8 mouse cellular contexts compared by ENCODE assay signal in the genomic region with DNA sequence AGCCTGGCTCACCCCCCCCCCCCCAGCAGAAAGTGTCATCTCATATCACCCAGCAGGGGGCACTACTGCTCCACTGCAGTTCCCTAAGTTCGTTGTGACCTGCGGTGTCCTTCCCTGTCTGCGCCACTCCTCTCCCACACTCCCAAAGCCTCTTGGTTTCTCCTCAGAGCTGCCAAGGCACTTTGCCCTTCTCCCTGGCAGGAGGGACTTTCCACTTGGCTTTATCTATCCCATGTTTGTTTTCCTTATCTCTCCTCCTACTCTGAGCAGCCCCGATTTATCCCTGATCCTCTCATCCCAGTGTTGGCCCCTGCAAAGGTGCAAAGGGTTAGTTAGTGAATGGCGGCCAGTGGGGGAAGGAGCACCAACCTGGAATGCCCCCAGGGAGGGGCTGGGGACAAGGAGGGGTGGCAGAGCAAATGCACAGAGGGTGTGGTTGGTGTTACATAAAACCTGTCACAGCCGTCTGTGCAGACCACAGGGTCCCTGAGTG. TPM values are rescaled to one million over a fixed set of nuclear protein-coding genes. Genes with fewer than 3 reads are reported as not detected.
DNase-seq lines count a peak whose midpoint lies in the region; ATAC-seq and TF ChIP-seq lines count a peak whose summit lies in the region.

No protein-coding gene starts in this region.

- no peaks in the 10 kb centered on the region for H3K4me1 ChIP-seq in forebrain, embryonic 13.5 days
- H3K4me1 ChIP-seq in forebrain, embryonic 12.5 days, result 0 out of 2 replicates have a peak, but pooled peaks cover 3% of the 10 kb centered on the region
- no peaks in the 10 kb centered on the region for H3K4me1 ChIP-seq in bone marrow, adult 2 months (ENCODE audit: control insufficient read depth, insufficient read depth, low read length)
- H3K4me1 ChIP-seq in stomach, embryonic 15.5 days, result peaks cover 5% of the 10 kb centered on the region

- 0 out of 2 replicates have a peak, but pooled peaks have one; percentile 8 for ATAC-seq in forebrain, embryonic 13.5 days
- no peak for ATAC-seq in forebrain, embryonic 12.5 days (ENCODE audit: low FRiP score)
- peak; percentile 66; the same call in 1 of the 2 replicates for ATAC-seq in erythroblast, adult 5-6 weeks (replicated peaks; ENCODE audit: low FRiP score, poor library complexity, severe bottlenecking)
- peak; percentile 89 for ATAC-seq in stomach, embryonic 15.5 days (ENCODE audit: insufficient read depth, low FRiP score, low read depth)

- H3K36me3 ChIP-seq in forebrain, embryonic 13.5 days (ENCODE audit: poor library complexity, severe bottlenecking), result no peaks in the 10 kb centered on the region
- no peaks in the 10 kb centered on the region for H3K36me3 ChIP-seq in forebrain, embryonic 12.5 days (replicated peaks)
- H3K36me3 ChIP-seq in stomach, embryonic 15.5 days, result no peaks in the 10 kb centered on the region

- H3K27ac ChIP-seq in forebrain, embryonic 13.5 days, result no peak overlapping the region
- H3K27ac ChIP-seq in forebrain, embryonic 12.5 days, result no peak overlapping the region
- no peak overlapping the region for H3K27ac ChIP-seq in bone marrow, adult 2 months (ENCODE audit: control insufficient read depth, insufficient read depth, low read depth, low read length, poor library complexity)
- H3K27ac ChIP-seq in stomach, embryonic 15.5 days, result peak overlapping the region; percentile 3; the same call in 1 of the 2 replicates

- intact Hi-C loops in heart, postnatal 36 days (cut with DNase I), result loop anchor here (1.0 to 2.0 kb wide), 3 partner anchors 48 to 168 kb away; no protein-coding TSS in a partner anchor
- intact Hi-C loops in left cerebral cortex, postnatal 25 days (cut with DNase I), result loop anchor here (1.0 to 2.0 kb wide), 2 partner anchors 73 to 168 kb away; no protein-coding TSS in a partner anchor

- H3K27me3 ChIP-seq in forebrain, embryonic 13.5 days, result peaks cover 17% of the 10 kb centered on the region
- H3K27me3 ChIP-seq in forebrain, embryonic 12.5 days, result peaks cover 17% of the 10 kb centered on the region
- H3K27me3 ChIP-seq in stomach, embryonic 15.5 days (replicated peaks), result 0 out of 2 replicates have a peak, but pooled peaks cover 6% of the 10 kb centered on the region

- no peak overlapping the region for H3K9ac ChIP-seq in forebrain, embryonic 13.5 days
- H3K9ac ChIP-seq in forebrain, embryonic 12.5 days, result no peak overlapping the region
- no peak overlapping the region for H3K9ac ChIP-seq in stomach, embryonic 15.5 days

- no peak overlapping the region for H3K4me3 ChIP-seq in forebrain, embryonic 13.5 days
- no peak overlapping the region for H3K4me3 ChIP-seq in forebrain, embryonic 12.5 days (replicated peaks)
- H3K4me3 ChIP-seq in bone marrow, adult 2 months (replicated peaks; ENCODE audit: control insufficient read depth, low read depth, low read length), result no peak overlapping the region
- H3K4me3 ChIP-seq in stomach, embryonic 15.5 days (replicated peaks), result no peak overlapping the region

- TF ChIP-seq POLR2A in bone marrow, adult 2 months (IDR thresholded peaks at IDR 0.05; ENCODE audit: borderline replicate concordance, control insufficient read depth, low read depth, low read length), result no peak

- H3K4me2 ChIP-seq in forebrain, embryonic 13.5 days, result no peak overlapping the region
- no peak overlapping the region for H3K4me2 ChIP-seq in forebrain, embryonic 12.5 days
- H3K4me2 ChIP-seq in stomach, embryonic 15.5 days, result peak overlapping the region; percentile 14; the same call in 1 of the 2 replicates

- DNase-seq in heart, postnatal 36 days, result peak; percentile 68 to 74
- peak; percentile 27 to 47 for DNase-seq in left cerebral cortex, postnatal 25 days (ENCODE audit: low spot score in 2 of 2)
- peak; percentile 79 for DNase-seq in mesoderm, embryonic 11.5 days (ENCODE audit: low read depth, low spot score)

- no peaks in the 10 kb centered on the region for H3K9me3 ChIP-seq in forebrain, embryonic 13.5 days (replicated peaks)
- no peaks in the 10 kb centered on the region for H3K9me3 ChIP-seq in forebrain, embryonic 12.5 days
- H3K9me3 ChIP-seq in stomach, embryonic 15.5 days, result no peaks in the 10 kb centered on the region

- 27% methylated on average over 6 of the region's 6 CpGs for WGBS in forebrain, embryonic 13.5 days
- WGBS in forebrain, embryonic 12.5 days, result 32% methylated on average over 6 of the region's 6 CpGs
- 12% methylated on average over 6 of the region's 6 CpGs for WGBS in bone marrow, adult 2 months
- WGBS in stomach, embryonic 15.5 days, result 9% methylated on average over 6 of the region's 6 CpGs

- peak; percentile 82 for TF ChIP-seq CTCF in bone marrow, adult 2 months (IDR thresholded peaks at IDR 0.05; ENCODE audit: control insufficient read depth, insufficient read depth, low read length)

RNA-seq across cellular contexts. Expression of a gene that starts 28.9 kb away (rescaled TPM):
- polyA plus RNA-seq in forebrain, embryonic 13.5 days (2015; fragmentation: Nextera tagmentation; extraction: Ambion mirVana), result 1.4 and 1.6 TPM in 2 replicates
- 2.7 and 3.1 TPM in 2 replicates for polyA plus RNA-seq in forebrain, embryonic 12.5 days (2016; fragmentation: Nextera tagmentation; extraction: Ambion mirVana)
- polyA plus RNA-seq in bone marrow, adult 2 months (2011; ENCODE audit: insufficient read depth, insufficient read length, low replicate concordance, missing spikeins), result 4.1 and 4.6 TPM in 2 replicates
- not detected in 2 replicates for total RNA-seq in erythroblast, adult 5-6 weeks (2015; ENCODE audit: low replicate concordance)
- total RNA-seq in erythroblast, adult 5-6 weeks (2017; ENCODE audit: low replicate concordance), result 0.51 TPM in 1 of 2 replicates, not detected in the other
- total RNA-seq in heart, postnatal 36 days (2021), result 10 to 100 TPM; 23.5 to 31.7 TPM
- 1 to 10 TPM; 4.6 to 5.7 TPM for total RNA-seq in left cerebral cortex, postnatal 25 days (2021)
- 5.8 and 7.5 TPM in 2 replicates for polyA plus RNA-seq in stomach, embryonic 15.5 days (2015; fragmentation: Nextera tagmentation; extraction: Ambion mirVana)

RNA-seq across cellular contexts. Expression of a gene that starts 30.8 kb away (rescaled TPM):
- polyA plus RNA-seq in forebrain, embryonic 13.5 days (2015; fragmentation: Nextera tagmentation; extraction: Ambion mirVana), result 18.8 and 19.3 TPM in 2 replicates
- 27.5 and 29.6 TPM in 2 replicates for polyA plus RNA-seq in forebrain, embryonic 12.5 days (2016; fragmentation: Nextera tagmentation; extraction: Ambion mirVana)
- 3.5 and 7.8 TPM in 2 replicates for polyA plus RNA-seq in bone marrow, adult 2 months (2011; ENCODE audit: insufficient read depth, insufficient read length, low replicate concordance, missing spikeins)
- total RNA-seq in erythroblast, adult 5-6 weeks (2015; ENCODE audit: low replicate concordance), result 1.5 and 3.6 TPM in 2 replicates
- 2.8 and 3.7 TPM in 2 replicates for total RNA-seq in erythroblast, adult 5-6 weeks (2017; ENCODE audit: low replicate concordance)
- 10 to 100 TPM; 11.7 to 12.8 TPM for total RNA-seq in heart, postnatal 36 days (2021)
- total RNA-seq in left cerebral cortex, postnatal 25 days (2021), result 10 to 100 TPM; 30.1 to 30.7 TPM
- 20.9 and 27.0 TPM in 2 replicates for polyA plus RNA-seq in stomach, embryonic 15.5 days (2015; fragmentation: Nextera tagmentation; extraction: Ambion mirVana)

RNA-seq across cellular contexts. Expression of a gene that starts 40.6 kb away (rescaled TPM):
- 17.8 and 19.1 TPM in 2 replicates for polyA plus RNA-seq in forebrain, embryonic 13.5 days (2015; fragmentation: Nextera tagmentation; extraction: Ambion mirVana)
- 21.9 and 23.2 TPM in 2 replicates for polyA plus RNA-seq in forebrain, embryonic 12.5 days (2016; fragmentation: Nextera tagmentation; extraction: Ambion mirVana)
- 1.3 and 1.6 TPM in 2 replicates for polyA plus RNA-seq in bone marrow, adult 2 months (2011; ENCODE audit: insufficient read depth, insufficient read length, low replicate concordance, missing spikeins)
- total RNA-seq in erythroblast, adult 5-6 weeks (2015; ENCODE audit: low replicate concordance), result not detected in 2 replicates
- not detected in 2 replicates for total RNA-seq in erythroblast, adult 5-6 weeks (2017; ENCODE audit: low replicate concordance)
- total RNA-seq in heart, postnatal 36 days (2021), result 1 to 10 TPM in 1 of 2 experiments, under 1 TPM in 1; 0.95 to 1.6 TPM
- 10 to 100 TPM; 25.3 to 28.7 TPM for total RNA-seq in left cerebral cortex, postnatal 25 days (2021)
- 7.3 and 7.6 TPM in 2 replicates for polyA plus RNA-seq in stomach, embryonic 15.5 days (2015; fragmentation: Nextera tagmentation; extraction: Ambion mirVana)

RNA-seq across cellular contexts. Expression of a gene that starts 49.4 kb away (rescaled TPM):
- polyA plus RNA-seq in forebrain, embryonic 13.5 days (2015; fragmentation: Nextera tagmentation; extraction: Ambion mirVana), result 48.9 and 50.8 TPM in 2 replicates
- polyA plus RNA-seq in forebrain, embryonic 12.5 days (2016; fragmentation: Nextera tagmentation; extraction: Ambion mirVana), result 46.6 TPM in 2 replicates
- 30.7 and 40.7 TPM in 2 replicates for polyA plus RNA-seq in bone marrow, adult 2 months (2011; ENCODE audit: insufficient read depth, insufficient read length, low replicate concordance, missing spikeins)
- 6.0 and 10.0 TPM in 2 replicates for total RNA-seq in erythroblast, adult 5-6 weeks (2015; ENCODE audit: low replicate concordance)
- total RNA-seq in erythroblast, adult 5-6 weeks (2017; ENCODE audit: low replicate concordance), result 12.9 and 19.2 TPM in 2 replicates
- total RNA-seq in heart, postnatal 36 days (2021), result 10 to 100 TPM; 41.3 to 43.4 TPM
- 10 to 100 TPM; 52.4 to 53.4 TPM for total RNA-seq in left cerebral cortex, postnatal 25 days (2021)
- polyA plus RNA-seq in stomach, embryonic 15.5 days (2015; fragmentation: Nextera tagmentation; extraction: Ambion mirVana), result 48.4 and 56.0 TPM in 2 replicates

RNA-seq across cellular contexts. Expression of a gene that starts 53.9 kb away (rescaled TPM):
- polyA plus RNA-seq in forebrain, embryonic 13.5 days (2015; fragmentation: Nextera tagmentation; extraction: Ambion mirVana), result 101 and 112 TPM in 2 replicates
- 111 and 125 TPM in 2 replicates for polyA plus RNA-seq in forebrain, embryonic 12.5 days (2016; fragmentation: Nextera tagmentation; extraction: Ambion mirVana)
- polyA plus RNA-seq in bone marrow, adult 2 months (2011; ENCODE audit: insufficient read depth, insufficient read length, low replicate concordance, missing spikeins), result 34.4 and 44.1 TPM in 2 replicates
- total RNA-seq in erythroblast, adult 5-6 weeks (2015; ENCODE audit: low replicate concordance), result 23.4 and 30.9 TPM in 2 replicates
- 12.0 and 17.3 TPM in 2 replicates for total RNA-seq in erythroblast, adult 5-6 weeks (2017; ENCODE audit: low replicate concordance)
- 10 to 100 TPM; 21.2 to 24.7 TPM for total RNA-seq in heart, postnatal 36 days (2021)
- 10 to 100 TPM; 49.7 to 51.0 TPM for total RNA-seq in left cerebral cortex, postnatal 25 days (2021)
- 98.6 and 112 TPM in 2 replicates for polyA plus RNA-seq in stomach, embryonic 15.5 days (2015; fragmentation: Nextera tagmentation; extraction: Ambion mirVana)
